Mouse (Mus musculus) liver, embryonic 14.5 days (tissue): ENCODE results near the gene Tcl1b5.

Source experiments
- CTCF ChIP-seq: IDR thresholded peaks from 2 replicates; pipeline ENCODE4 v1.5.1; 2016; ENCODE audit warnings: antibody characterized with exemption, low read depth, control low read depth
- EP300 ChIP-seq: IDR thresholded peaks from 2 replicates; pipeline ENCODE4 v1.6.1; 2016; ENCODE audit warnings: antibody characterized with exemption, low read depth

- no peak for TF ChIP-seq CTCF
- no peak for TF ChIP-seq EP300
Observed at GRCm38 (mm10) chr12:105207071-105207470, 30.9 kb downstream of the Tcl1b5 start.
